Mouse (Mus musculus): Measurements from ENCODE around the gene Zfp865. TPM values are rescaled to one million over a fixed set of nuclear protein-coding genes. Genes with fewer than 3 reads are reported as not detected.
A peak's percentile ranks its signal among the peaks of the same experiment; 100 is the strongest.

Zfp865 gene
- polyA plus RNA-seq, 1 experiment from 2014 or later = 5.9 TPM

- H3K4me3 ChIP-seq (ENCODE audit: low read depth, low read length) = no peak overlapping the region
- no peak overlapping the region for H3K27ac ChIP-seq (ENCODE audit: low read depth, low read length)
- DNase-seq (ENCODE audit: low spot score) = no peak
- 0 out of 2 replicates have a peak, but pooled peaks cover 8% of the 10 kb centered on the region for H3K4me1 ChIP-seq (ENCODE audit: control insufficient read depth, insufficient read depth, low read length)
- H3K27me3 ChIP-seq (replicated peaks; ENCODE audit: control insufficient read depth, insufficient read depth, low read length) = no peaks in the 10 kb centered on the region
- H3K36me3 ChIP-seq (ENCODE audit: control insufficient read depth, insufficient read depth, low read length) = peaks cover 32% of the 10 kb centered on the region
- ATAC-seq = no peak
- no peak overlapping the region for H3K9ac ChIP-seq (ENCODE audit: low read length)
- no peak overlapping the region for H3K4me2 ChIP-seq (ENCODE audit: low read length)
- 90% methylated on average over 7 of the region's 7 CpGs for WGBS
- H3K9me3 ChIP-seq (replicated peaks; ENCODE audit: control insufficient read depth, low read length) = no peaks in the 10 kb centered on the region
Observed at GRCm38 (mm10) chr7:5037026-5037425, 16.9 kb downstream of the Zfp865 start.

GRCm38 (mm10) chr7:5037467-5037866, 17.3 kb downstream of the Zfp865 start:
- WGBS = 89% methylated on average over 8 of the region's 8 CpGs
- DNase-seq (ENCODE audit: low spot score) = no peak
- peaks cover 28% of the 10 kb centered on the region for H3K36me3 ChIP-seq (ENCODE audit: control insufficient read depth, insufficient read depth, low read length)
- ATAC-seq = no peak
- H3K27ac ChIP-seq (ENCODE audit: low read depth, low read length) = peak overlapping the region; percentile 94; the same call in 1 of the 2 replicates
- H3K4me1 ChIP-seq (ENCODE audit: control insufficient read depth, insufficient read depth, low read length) = 0 out of 2 replicates have a peak, but pooled peaks cover 8% of the 10 kb centered on the region
- H3K4me2 ChIP-seq (ENCODE audit: low read length) = peak overlapping the region; percentile 61
- H3K4me3 ChIP-seq (ENCODE audit: low read depth, low read length) = peak overlapping the region; percentile 58; the same call in 1 of the 2 replicates
- H3K9ac ChIP-seq (ENCODE audit: low read length) = no peak overlapping the region
- H3K27me3 ChIP-seq (replicated peaks; ENCODE audit: control insufficient read depth, insufficient read depth, low read length) = no peaks in the 10 kb centered on the region
- no peaks in the 10 kb centered on the region for H3K9me3 ChIP-seq (replicated peaks; ENCODE audit: control insufficient read depth, low read length)

- 0 out of 2 replicates have a peak, but pooled peaks cover 8% of the 10 kb centered on the region for H3K4me1 ChIP-seq (ENCODE audit: control insufficient read depth, insufficient read depth, low read length)
- H3K4me2 ChIP-seq (ENCODE audit: low read length) = peak within 1 kb of the TSS; percentile 61
- H3K27me3 ChIP-seq (replicated peaks; ENCODE audit: control insufficient read depth, insufficient read depth, low read length) = no peaks in the 10 kb centered on the region
- no peaks in the 10 kb centered on the region for H3K9me3 ChIP-seq (replicated peaks; ENCODE audit: control insufficient read depth, low read length)
- H3K9ac ChIP-seq (ENCODE audit: low read length) = peak within 1 kb of the TSS; percentile 76
- peak; percentile 97 for ATAC-seq
- H3K27ac ChIP-seq (ENCODE audit: low read depth, low read length) = peak within 1 kb of the TSS; percentile 94
- DNase-seq (ENCODE audit: low spot score) = peak; percentile 92
- H3K4me3 ChIP-seq (ENCODE audit: low read depth, low read length) = peak within 1 kb of the TSS; percentile 58
- under 1% methylated on average over 48 of the region's 48 CpGs for WGBS
- peaks cover 20% of the 10 kb centered on the region for H3K36me3 ChIP-seq (ENCODE audit: control insufficient read depth, insufficient read depth, low read length)
Observed at GRCm38 (mm10) chr7:5038109-5038732, 18.0 kb downstream of the Zfp865 start, which contains the start of gene Zfp784. Zfp784 (minus strand) TSS chr7:5038446.

- Histone ChIP-seq H3K4me1 (ENCODE audit: control insufficient read depth, insufficient read depth, low read length) (0 out of 2 replicates have a peak, but pooled peaks cover 8% of the 10 kb centered on the region), H3K9me3 (replicated peaks; ENCODE audit: control insufficient read depth, low read length) (no peaks in the 10 kb centered on the region), H3K27ac (ENCODE audit: low read depth, low read length) (peak overlapping the region; percentile 94), H3K4me3 (ENCODE audit: low read depth, low read length) (peak overlapping the region; percentile 58), H3K9ac (ENCODE audit: low read length) (peak overlapping the region; percentile 76), H3K27me3 (replicated peaks; ENCODE audit: control insufficient read depth, insufficient read depth, low read length) (no peaks in the 10 kb centered on the region), H3K4me2 (ENCODE audit: low read length) (peak overlapping the region; percentile 61), H3K36me3 (ENCODE audit: control insufficient read depth, insufficient read depth, low read length) (peaks cover 14% of the 10 kb centered on the region)
- DNase-seq (ENCODE audit: low spot score) (no peak), ATAC-seq (no peak)
- 40% methylated on average over 5 of the region's 5 CpGs for WGBS
Observed at GRCm38 (mm10) chr7:5038940-5039339, 18.8 kb downstream of the Zfp865 start.

GRCm38 (mm10) chr7:5044981-5045380, 24.8 kb downstream of the Zfp865 start:
- Histone ChIP-seq H3K27ac (ENCODE audit: low read depth, low read length) (no peak overlapping the region), H3K36me3 (ENCODE audit: control insufficient read depth, insufficient read depth, low read length) (no peaks in the 10 kb centered on the region), H3K9me3 (replicated peaks; ENCODE audit: control insufficient read depth, low read length) (no peaks in the 10 kb centered on the region), H3K4me2 (ENCODE audit: low read length) (no peak overlapping the region), H3K9ac (ENCODE audit: low read length) (no peak overlapping the region), H3K4me3 (ENCODE audit: low read depth, low read length) (no peak overlapping the region), H3K4me1 (ENCODE audit: control insufficient read depth, insufficient read depth, low read length) (no peaks in the 10 kb centered on the region), H3K27me3 (replicated peaks; ENCODE audit: control insufficient read depth, insufficient read depth, low read length) (no peaks in the 10 kb centered on the region)
- ATAC-seq (no peak), DNase-seq (ENCODE audit: low spot score) (no peak)
- WGBS = 77% methylated on average over 2 of the region's 2 CpGs

- no peak for ATAC-seq
- WGBS = 72% methylated on average over 2 of the region's 2 CpGs
- no peaks in the 10 kb centered on the region for H3K9me3 ChIP-seq (replicated peaks; ENCODE audit: control insufficient read depth, low read length)
- no peaks in the 10 kb centered on the region for H3K27me3 ChIP-seq (replicated peaks; ENCODE audit: control insufficient read depth, insufficient read depth, low read length)
- no peak overlapping the region for H3K4me3 ChIP-seq (ENCODE audit: low read depth, low read length)
- H3K9ac ChIP-seq (ENCODE audit: low read length) = no peak overlapping the region
- H3K4me1 ChIP-seq (ENCODE audit: control insufficient read depth, insufficient read depth, low read length) = no peaks in the 10 kb centered on the region
- no peak overlapping the region for H3K4me2 ChIP-seq (ENCODE audit: low read length)
- no peaks in the 10 kb centered on the region for H3K36me3 ChIP-seq (ENCODE audit: control insufficient read depth, insufficient read depth, low read length)
- H3K27ac ChIP-seq (ENCODE audit: low read depth, low read length) = no peak overlapping the region
- DNase-seq (ENCODE audit: low spot score) = no peak
Observed at GRCm38 (mm10) chr7:5046112-5046511, 25.9 kb downstream of the Zfp865 start.

- peak; percentile 51 for DNase-seq (ENCODE audit: low spot score)
Observed at GRCm38 (mm10) chr7:5047313-5047712, 27.1 kb downstream of the Zfp865 start.

GRCm38 (mm10) chr7:5051193-5052192, 31.3 kb downstream of the Zfp865 start, which contains the start of gene Zfp580:
Zfp580 (plus strand) TSS chr7:5051538.
- Histone ChIP-seq H3K4me1 (ENCODE audit: control insufficient read depth, insufficient read depth, low read length) (peaks cover 20% of the 10 kb centered on the region), H3K4me3 (ENCODE audit: low read depth, low read length) (peak within 1 kb of the TSS; percentile 78), H3K4me2 (ENCODE audit: low read length) (peak within 1 kb of the TSS; percentile 90), H3K9ac (ENCODE audit: low read length) (peak within 1 kb of the TSS; percentile 91), H3K27me3 (replicated peaks; ENCODE audit: control insufficient read depth, insufficient read depth, low read length) (peaks cover 38% of the 10 kb centered on the region), H3K9me3 (replicated peaks; ENCODE audit: control insufficient read depth, low read length) (no peaks in the 10 kb centered on the region), H3K36me3 (ENCODE audit: control insufficient read depth, insufficient read depth, low read length) (no peaks in the 10 kb centered on the region), H3K27ac (ENCODE audit: low read depth, low read length) (peak within 1 kb of the TSS; percentile 76)
- under 1% methylated on average over 65 of the region's 65 CpGs for WGBS
- ATAC-seq = peak; percentile 87
- peak; percentile 79 for DNase-seq (ENCODE audit: low spot score)

More at GRCm38 (mm10) chr7:5047313-5047712, 27.1 kb downstream of the Zfp865 start:
- H3K36me3 ChIP-seq (ENCODE audit: control insufficient read depth, insufficient read depth, low read length) = no peaks in the 10 kb centered on the region
- H3K27ac ChIP-seq (ENCODE audit: low read depth, low read length) = no peak overlapping the region
- no peak overlapping the region for H3K4me3 ChIP-seq (ENCODE audit: low read depth, low read length)
- no peaks in the 10 kb centered on the region for H3K9me3 ChIP-seq (replicated peaks; ENCODE audit: control insufficient read depth, low read length)
- peaks cover 4% of the 10 kb centered on the region for H3K4me1 ChIP-seq (ENCODE audit: control insufficient read depth, insufficient read depth, low read length)
- WGBS = 29% methylated on average over 2 of the region's 2 CpGs
- no peaks in the 10 kb centered on the region for H3K27me3 ChIP-seq (replicated peaks; ENCODE audit: control insufficient read depth, insufficient read depth, low read length)
- no peak overlapping the region for H3K4me2 ChIP-seq (ENCODE audit: low read length)
- H3K9ac ChIP-seq (ENCODE audit: low read length) = no peak overlapping the region
- ATAC-seq = no peak

Data from forebrain, embryonic 14.5 days (tissue).